Mouse (Mus musculus) bone marrow macrophage, adult 2 months (primary cell): Measurements from ENCODE around the gene Lyrm7. TPM values are rescaled to one million over a fixed set of nuclear protein-coding genes. Genes with fewer than 3 reads are reported as not detected.

Source experiments
- H3K27ac ChIP-seq: 2 replicates; pipeline ENCODE4 v1.5.1; 2012; ENCODE audit warnings: low read depth, low read length; ENCODE audit not compliant: insufficient read depth
- H3K4me1 ChIP-seq: 2 replicates; pipeline ENCODE4 v1.6.1; 2012; ENCODE audit warnings: low read length; ENCODE audit not compliant: control insufficient read depth, insufficient read depth
- H3K4me3 ChIP-seq: 2 replicates; pipeline ENCODE4 v1.5.1; 2012; ENCODE audit warnings: mild to moderate bottlenecking, low read length, moderate library complexity; ENCODE audit not compliant: insufficient read depth
- CTCF ChIP-seq: IDR thresholded peaks from 2 replicates; pipeline ENCODE4 v1.5.1; 2012; ENCODE audit warnings: low read depth, mild to moderate bottlenecking, low read length, moderate library complexity
- POLR2A ChIP-seq: IDR thresholded peaks from 2 replicates; pipeline ENCODE4 v1.6.1; 2012; ENCODE audit warnings: mild to moderate bottlenecking, low read depth, low read length, borderline replicate concordance
- polyA plus RNA-seq: library from polyadenylated mRNA; stranded (reverse); fragments of >200 nt; gene quantifications from 2 replicates; pipeline ENCODE4 v1.2.4, GENCODE M21; 2012; ENCODE audit not compliant: missing spikeins, insufficient read depth, insufficient read length

Lyrm7 gene
- polyA plus RNA-seq, 1 experiment, result 0.67 TPM

- TF ChIP-seq CTCF (no peak), POLR2A (no peak)
Observed at GRCm38 (mm10) chr11:54807669-54808068, 53.0 kb downstream of the Lyrm7 start.

GRCm38 (mm10) chr11:54806891-54807290 is 53.8 kb downstream of the Lyrm7 start:
- H3K27ac ChIP-seq, result peak overlapping the region; percentile 92
- no peak overlapping the region for H3K4me3 ChIP-seq
- TF ChIP-seq CTCF (no peak), POLR2A (no peak)
- H3K4me1 ChIP-seq, result peaks cover 40% of the 10 kb centered on the region

More at GRCm38 (mm10) chr11:54807669-54808068, 53.0 kb downstream of the Lyrm7 start:
- Histone ChIP-seq H3K4me1 (peaks cover 46% of the 10 kb centered on the region), H3K27ac (peak overlapping the region; percentile 92), H3K4me3 (0 out of 2 replicates have a peak overlapping the region, but pooled peaks have one; percentile 7)

- Histone ChIP-seq H3K27ac (no peak overlapping the region), H3K4me1 (peaks cover 38% of the 10 kb centered on the region), H3K4me3 (no peak overlapping the region)
- TF ChIP-seq POLR2A, result no peak
- no peak for TF ChIP-seq CTCF
Observed at GRCm38 (mm10) chr11:54805196-54805595, 55.5 kb downstream of the Lyrm7 start.

- Histone ChIP-seq H3K4me1 (peaks cover 30% of the 10 kb centered on the region), H3K27ac (peak overlapping the region; percentile 87)
Observed at GRCm38 (mm10) chr11:54802621-54803020, 58.1 kb downstream of the Lyrm7 start.

GRCm38 (mm10) chr11:54801791-54802558 is 58.7 kb downstream of the Lyrm7 start:
- H3K4me1 ChIP-seq, result peaks cover 27% of the 10 kb centered on the region
- peak overlapping the region; percentile 20 for H3K4me3 ChIP-seq
- TF ChIP-seq CTCF, result no peak
- TF ChIP-seq POLR2A, result no peak
- peak overlapping the region; percentile 87 for H3K27ac ChIP-seq

More at GRCm38 (mm10) chr11:54802621-54803020, 58.1 kb downstream of the Lyrm7 start:
- H3K4me3 ChIP-seq, result no peak overlapping the region
- no peak for TF ChIP-seq CTCF
- no peak for TF ChIP-seq POLR2A

- Histone ChIP-seq H3K27ac (no peak overlapping the region), H3K4me3 (no peak overlapping the region), H3K4me1 (peaks cover 20% of the 10 kb centered on the region)
- TF ChIP-seq CTCF (no peak), POLR2A (no peak)
Observed at GRCm38 (mm10) chr11:54796551-54796950, 64.2 kb downstream of the Lyrm7 start.

GRCm38 (mm10) chr11:54794678-54795077 is 66.0 kb downstream of the Lyrm7 start:
- TF ChIP-seq CTCF (no peak), POLR2A (no peak)
- H3K4me1 ChIP-seq, result peaks cover 11% of the 10 kb centered on the region
- H3K27ac ChIP-seq, result no peak overlapping the region
- H3K4me3 ChIP-seq, result no peak overlapping the region

GRCm38 (mm10) chr11:54793173-54793572 is 67.5 kb downstream of the Lyrm7 start:
- TF ChIP-seq CTCF, result no peak
- no peak for TF ChIP-seq POLR2A
- H3K4me1 ChIP-seq, result peaks cover 12% of the 10 kb centered on the region
- H3K4me3 ChIP-seq, result no peak overlapping the region
- no peak overlapping the region for H3K27ac ChIP-seq

GRCm38 (mm10) chr11:54791458-54791857 is 69.3 kb downstream of the Lyrm7 start:
- Histone ChIP-seq H3K27ac (no peak overlapping the region), H3K4me3 (no peak overlapping the region), H3K4me1 (peaks cover 10% of the 10 kb centered on the region)
- TF ChIP-seq POLR2A (no peak), CTCF (no peak)
